ENCODE assay signal across 8 mouse cellular contexts in genomic region chr10:39730976-39731735, GRCm38 (mm10). TPM values are rescaled to one million over a fixed set of nuclear protein-coding genes. Genes with fewer than 3 reads are reported as not detected.
DNase-seq lines count a peak whose midpoint lies in the region; ATAC-seq and TF ChIP-seq lines count a peak whose summit lies in the region.

No protein-coding gene starts in this region.

- H3K36me3 ChIP-seq in E14TG2a.4 (ENCODE audit: insufficient read depth, low read length), result no peaks in the 10 kb centered on the region
- no peaks in the 10 kb centered on the region for H3K36me3 ChIP-seq in forebrain, embryonic 11.5 days (ENCODE audit: control insufficient read depth, insufficient read depth, low read length)
- no peaks in the 10 kb centered on the region for H3K36me3 ChIP-seq in heart, embryonic 15.5 days
- no peaks in the 10 kb centered on the region for H3K36me3 ChIP-seq in liver, embryonic 16.5 days (ENCODE audit: control insufficient read depth, insufficient read depth)
- 0 out of 2 replicates have a peak, but pooled peaks cover 3% of the 10 kb centered on the region for H3K36me3 ChIP-seq in neural tube, embryonic 12.5 days

- H3K4me1 ChIP-seq in E14TG2a.4 (replicated peaks; ENCODE audit: low read depth, low read length), result peaks cover 51% of the 10 kb centered on the region
- H3K4me1 ChIP-seq in forebrain, embryonic 11.5 days (replicated peaks; ENCODE audit: control insufficient read depth, insufficient read depth, low read length), result no peaks in the 10 kb centered on the region
- peaks cover 9% of the 10 kb centered on the region; the same call in 1 of the 2 replicates for H3K4me1 ChIP-seq in heart, embryonic 15.5 days (replicated peaks)
- peaks cover 14% of the 10 kb centered on the region for H3K4me1 ChIP-seq in liver, embryonic 16.5 days (ENCODE audit: control insufficient read depth, low read depth, low read length)
- H3K4me1 ChIP-seq in neural tube, embryonic 12.5 days, result peaks cover 18% of the 10 kb centered on the region; the same call in 1 of the 2 replicates

- no peaks in the 10 kb centered on the region for H3K9me3 ChIP-seq in E14TG2a.4 (ENCODE audit: low read length)
- no peaks in the 10 kb centered on the region for H3K9me3 ChIP-seq in forebrain, embryonic 11.5 days (ENCODE audit: control insufficient read depth, low read length)
- H3K9me3 ChIP-seq in heart, embryonic 15.5 days (replicated peaks), result no peaks in the 10 kb centered on the region
- H3K9me3 ChIP-seq in liver, embryonic 16.5 days (replicated peaks; ENCODE audit: control insufficient read depth, low read length), result no peaks in the 10 kb centered on the region
- H3K9me3 ChIP-seq in neural tube, embryonic 12.5 days, result no peaks in the 10 kb centered on the region

- WGBS in forebrain, embryonic 11.5 days, result under 1% methylated on average over 45 of the region's 66 CpGs
- WGBS in heart, embryonic 15.5 days, result under 1% methylated on average over 39 of the region's 66 CpGs
- under 1% methylated on average over 36 of the region's 66 CpGs for WGBS in liver, embryonic 16.5 days (ENCODE audit: insufficient replicate concordance)
- WGBS in neural tube, embryonic 12.5 days, result 1% methylated on average over 41 of the region's 66 CpGs

- no peaks in the 10 kb centered on the region for H3K27me3 ChIP-seq in E14TG2a.4 (ENCODE audit: insufficient read depth, low read length)
- H3K27me3 ChIP-seq in forebrain, embryonic 11.5 days (ENCODE audit: control insufficient read depth, insufficient read depth, low read length), result no peaks in the 10 kb centered on the region
- H3K27me3 ChIP-seq in heart, embryonic 15.5 days, result no peaks in the 10 kb centered on the region
- no peaks in the 10 kb centered on the region for H3K27me3 ChIP-seq in liver, embryonic 16.5 days (ENCODE audit: control insufficient read depth, insufficient read depth, low read depth, low read length)
- no peaks in the 10 kb centered on the region for H3K27me3 ChIP-seq in neural tube, embryonic 12.5 days (replicated peaks)

- peak; percentile 76 for DNase-seq in c-Kit-positive CD71-negative TER-119-negative erythroid progenitor cells, embryonic 14.5 days (ENCODE audit: low read depth)
- peak; percentile 98 for DNase-seq in forebrain, embryonic 11.5 days (ENCODE audit: low spot score)
- DNase-seq in kidney, postnatal 4 days, result peak; percentile 95 to 97
- peak; percentile 92 for DNase-seq in testis, postnatal 14 days (ENCODE audit: low spot score)

- peak overlapping the region; percentile 69 for H3K4me2 ChIP-seq in forebrain, embryonic 11.5 days (ENCODE audit: low read depth, low read length, severe bottlenecking)
- peak overlapping the region; percentile 65 for H3K4me2 ChIP-seq in heart, embryonic 15.5 days
- H3K4me2 ChIP-seq in liver, embryonic 16.5 days (ENCODE audit: low read depth, low read length), result peak overlapping the region; percentile 98
- peak overlapping the region; percentile 70 for H3K4me2 ChIP-seq in neural tube, embryonic 12.5 days (replicated peaks)

- peak overlapping the region; percentile 91 for H3K9ac ChIP-seq in forebrain, embryonic 11.5 days (ENCODE audit: low read length)
- H3K9ac ChIP-seq in heart, embryonic 15.5 days, result peak overlapping the region; percentile 84
- peak overlapping the region; percentile 99 for H3K9ac ChIP-seq in liver, embryonic 16.5 days (ENCODE audit: low read depth, low read length)
- peak overlapping the region; percentile 95 for H3K9ac ChIP-seq in neural tube, embryonic 12.5 days

- peak; percentile 94 for ATAC-seq in forebrain, embryonic 11.5 days (replicated peaks; ENCODE audit: low FRiP score)
- peak; percentile 90 for ATAC-seq in heart, embryonic 15.5 days (replicated peaks; ENCODE audit: insufficient number of reproducible peaks, insufficient read depth, low FRiP score, low read depth)
- ATAC-seq in liver, embryonic 16.5 days (ENCODE audit: low read depth), result peak; percentile 93
- peak; percentile 91 for ATAC-seq in neural tube, embryonic 12.5 days (ENCODE audit: low FRiP score, low read depth)

- TF ChIP-seq CTCF in E14TG2a.4 (conservative IDR thresholded peaks at IDR 0.05; ENCODE audit: low read length), result no peak

- H3K27ac ChIP-seq in forebrain, embryonic 11.5 days (ENCODE audit: low read depth, low read length), result peak overlapping the region; percentile 99
- H3K27ac ChIP-seq in heart, embryonic 15.5 days, result peak overlapping the region; percentile 100
- H3K27ac ChIP-seq in liver, embryonic 16.5 days (ENCODE audit: low read length), result peak overlapping the region; percentile 98
- H3K27ac ChIP-seq in neural tube, embryonic 12.5 days, result peak overlapping the region; percentile 100

- H3K4me3 ChIP-seq in E14TG2a.4 (replicated peaks; ENCODE audit: low read length), result peak overlapping the region; percentile 97
- H3K4me3 ChIP-seq in forebrain, embryonic 11.5 days (ENCODE audit: low read depth, low read length), result peak overlapping the region; percentile 85
- peak overlapping the region; percentile 79 for H3K4me3 ChIP-seq in heart, embryonic 15.5 days
- H3K4me3 ChIP-seq in liver, embryonic 16.5 days (ENCODE audit: low read depth, low read length), result peak overlapping the region; percentile 98
- H3K4me3 ChIP-seq in neural tube, embryonic 12.5 days, result peak overlapping the region; percentile 89

RNA-seq across cellular contexts. Expression of gene Rev3l, which starts 0.8 kb away (rescaled TPM):
- 16.0 and 20.3 TPM in 2 replicates for polyA plus RNA-seq in forebrain, embryonic 11.5 days (2014; fragmentation: Nextera tagmentation; extraction: Ambion mirVana)
- 7.6 and 9.5 TPM in 2 replicates for polyA plus RNA-seq in heart, embryonic 15.5 days (2015; fragmentation: Nextera tagmentation; extraction: Ambion mirVana)
- polyA plus RNA-seq in liver, embryonic 16.5 days (2015; fragmentation: Nextera tagmentation; extraction: Ambion mirVana), result 3.1 and 3.6 TPM in 2 replicates
- polyA plus RNA-seq in neural tube, embryonic 12.5 days (2016; fragmentation: Nextera tagmentation; extraction: Ambion mirVana), result 21.7 and 23.0 TPM in 2 replicates

Comparison
In these comparisons a context has a peak if more than half of its experiments do, and no peak if none do; other contexts are left out.
1. Peak in every context shown above with its lines: DNase-seq, ATAC-seq, H3K4me3 ChIP-seq and H3K27ac ChIP-seq.